Mouse (Mus musculus) G1E (cell line): ENCODE results near the gene Zfp423. TPM values are rescaled to one million over a fixed set of nuclear protein-coding genes. Genes with fewer than 3 reads are reported as not detected.

Experiments used
- ATAC-seq: 2 replicates; pipeline ENCODE4 v1.8.0; 2016; ENCODE audit warnings: mild to moderate bottlenecking; ENCODE audit not compliant: insufficient number of reproducible peaks, poor library complexity, low FRiP score, severe bottlenecking; ENCODE audit errors: extremely low read depth
- DNase-seq: peaks from one replicate; pipeline ENCODE4 v3.0.0; 2012; ENCODE audit warnings: low spot score
- H3K27me3 ChIP-seq: 2 replicates; pipeline ENCODE4 v1.6.1; 2012; ENCODE audit warnings: mild to moderate bottlenecking, low read length, inconsistent platforms; ENCODE audit not compliant: insufficient read depth
- H3K36me3 ChIP-seq: replicated peaks from 2 replicates; pipeline ENCODE3; 2012; ENCODE audit warnings: mild to moderate bottlenecking, inconsistent platforms
- H3K4me1 ChIP-seq: 2 replicates; pipeline ENCODE4 v1.6.1; 2012; ENCODE audit warnings: low read depth, low read length, inconsistent platforms, mixed read lengths; ENCODE audit not compliant: insufficient read depth
- H3K4me3 ChIP-seq: 2 replicates; pipeline ENCODE4 v1.5.1; 2012; ENCODE audit warnings: low read depth, mild to moderate bottlenecking, inconsistent platforms, low read length, moderate library complexity, mixed read lengths
- H3K9me3 ChIP-seq: replicated peaks from 2 replicates; pipeline ENCODE4 v1.6.1; 2012; ENCODE audit warnings: inconsistent platforms
- CTCF ChIP-seq: IDR thresholded peaks from 2 replicates; pipeline ENCODE4 v1.5.1; 2012; ENCODE audit warnings: low read depth, low read length, inconsistent platforms, mixed read lengths
- GATA1 ChIP-seq: IDR thresholded peaks from 2 replicates; pipeline ENCODE4 v1.6.1; 2012; ENCODE audit warnings: borderline replicate concordance, low read length, inconsistent platforms, mixed read lengths
- GATA2 ChIP-seq: IDR thresholded peaks from 2 replicates; pipeline ENCODE4 v1.6.1; 2012; ENCODE audit warnings: low read depth, low read length, inconsistent platforms, borderline replicate concordance
- POLR2AphosphoS5 ChIP-seq: IDR thresholded peaks from 2 replicates; pipeline ENCODE4 v1.6.1; 2012; ENCODE audit warnings: low read depth, low read length, inconsistent platforms; ENCODE audit not compliant: insufficient replicate concordance
- TAL1 ChIP-seq: conservative IDR thresholded peaks from 2 replicates; pipeline ENCODE4 v1.6.1; 2012; ENCODE audit warnings: low read depth, low read length, inconsistent platforms, mixed read lengths
- polyA plus RNA-seq: library from polyadenylated mRNA; stranded (reverse); fragments of >175 nt; gene quantifications from 2 replicates; pipeline ENCODE4 v1.2.3, GENCODE M21; 2012
- total RNA-seq, 2 experiments: library from RNA; stranded (forward) in 1 of 2; stranded (reverse) in 1 of 2; fragments of 200-1000 nt in 1 of 2; fragments of >200 nt in 1 of 2; fragmentation: Nextera tagmentation in 1 of 2; gene quantifications; 2 replicates each; pipeline ENCODE4 v1.2.3; 2014 to 2017

The Zfp423 gene
- total and polyA plus RNA-seq, 3 experiments, result not detected

DNA sequence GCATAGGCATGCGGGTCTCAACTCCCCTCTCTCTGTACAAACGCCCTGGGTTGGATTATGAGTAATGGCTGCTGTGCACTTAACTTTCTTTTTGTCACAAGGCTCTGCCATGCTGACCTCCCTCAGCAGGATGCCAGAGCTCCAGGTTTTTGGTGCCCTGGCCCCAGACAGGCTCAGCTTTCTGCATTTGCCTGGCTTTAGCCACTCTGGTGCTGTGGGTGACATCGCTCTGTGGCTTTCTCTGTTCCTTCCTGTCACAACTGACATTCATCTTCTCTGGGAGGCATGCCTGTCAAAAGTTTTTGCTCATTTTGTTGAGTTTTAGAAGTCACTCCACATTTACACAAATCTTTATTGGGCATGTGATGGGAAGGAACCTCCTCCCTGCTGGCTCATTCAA lies 277.3 kb downstream of the Zfp423 start:
- Histone ChIP-seq H3K36me3 (no peaks in the 10 kb centered on the region), H3K4me3 (no peak overlapping the region), H3K9me3 (peaks cover 91% of the 10 kb centered on the region), H3K27me3 (no peaks in the 10 kb centered on the region), H3K4me1 (no peaks in the 10 kb centered on the region)
- ATAC-seq, result no peak
- no peak for DNase-seq
- no peak for TF ChIP-seq TAL1
- TF ChIP-seq GATA2, result no peak
- no peak for TF ChIP-seq POLR2AphosphoS5
- no peak for TF ChIP-seq CTCF
- TF ChIP-seq GATA1, result no peak

DNA sequence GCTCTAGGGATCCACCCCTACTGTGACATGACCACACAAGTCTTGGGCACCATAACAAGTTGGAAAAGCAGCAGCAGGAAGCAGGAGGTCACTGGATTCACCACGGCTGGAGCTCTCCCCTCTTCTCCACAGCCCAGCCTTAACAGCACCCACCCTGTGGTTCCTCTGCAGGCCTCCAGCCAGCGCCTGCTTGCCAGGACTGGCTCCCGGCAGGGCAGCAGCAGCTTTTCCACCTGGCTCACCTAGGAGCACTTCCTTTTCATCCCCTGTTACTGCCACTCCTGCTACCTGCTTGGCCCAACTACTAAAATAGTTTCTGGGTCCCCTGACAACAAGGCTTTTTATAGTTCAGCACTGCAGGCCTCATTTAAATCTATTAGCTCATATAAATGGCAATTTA lies 279.4 kb downstream of the Zfp423 start:
- ATAC-seq (no peak), DNase-seq (no peak)
- TF ChIP-seq GATA1, result no peak
- no peak for TF ChIP-seq POLR2AphosphoS5
- no peak for TF ChIP-seq GATA2
- no peak for TF ChIP-seq CTCF
- TF ChIP-seq TAL1, result no peak
- no peak overlapping the region for H3K4me3 ChIP-seq
- H3K36me3 ChIP-seq, result no peaks in the 10 kb centered on the region
- H3K4me1 ChIP-seq, result no peaks in the 10 kb centered on the region
- H3K27me3 ChIP-seq, result no peaks in the 10 kb centered on the region
- H3K9me3 ChIP-seq, result peaks cover 88% of the 10 kb centered on the region

DNA sequence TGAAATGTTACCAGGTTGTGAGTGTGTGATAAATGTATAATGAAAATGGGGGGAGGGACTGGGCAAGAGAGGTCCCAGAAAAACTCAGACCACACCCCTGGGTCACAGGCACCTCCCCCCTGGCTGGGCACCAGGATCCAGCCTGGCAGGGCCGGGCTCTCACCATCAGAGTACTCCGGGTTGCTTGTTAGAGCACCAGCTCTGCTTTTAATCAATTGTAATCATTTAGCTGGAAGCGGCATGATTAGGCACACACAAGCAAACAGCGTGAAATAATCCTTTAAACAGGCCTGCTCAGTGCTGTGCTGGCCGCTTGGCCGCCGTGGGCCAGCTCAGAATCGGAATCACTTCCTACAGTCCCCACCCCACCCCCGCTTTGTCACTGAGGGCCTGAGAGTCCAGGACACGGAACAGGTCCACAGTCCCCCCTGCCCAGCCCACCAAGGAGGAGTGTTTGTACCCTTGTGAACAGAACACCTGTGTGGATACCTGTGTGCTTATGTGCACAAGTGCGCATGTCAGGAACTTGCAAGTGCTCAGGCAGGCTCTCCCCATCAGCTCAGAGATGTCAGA lies 279.9 kb downstream of the Zfp423 start:
- Histone ChIP-seq H3K4me3 (no peak overlapping the region), H3K36me3 (no peaks in the 10 kb centered on the region), H3K9me3 (peaks cover 88% of the 10 kb centered on the region), H3K4me1 (no peaks in the 10 kb centered on the region), H3K27me3 (no peaks in the 10 kb centered on the region)
- ATAC-seq (no peak), DNase-seq (no peak)
- TF ChIP-seq GATA2 (no peak), GATA1 (no peak), TAL1 (no peak), CTCF (no peak), POLR2AphosphoS5 (no peak)

DNA sequence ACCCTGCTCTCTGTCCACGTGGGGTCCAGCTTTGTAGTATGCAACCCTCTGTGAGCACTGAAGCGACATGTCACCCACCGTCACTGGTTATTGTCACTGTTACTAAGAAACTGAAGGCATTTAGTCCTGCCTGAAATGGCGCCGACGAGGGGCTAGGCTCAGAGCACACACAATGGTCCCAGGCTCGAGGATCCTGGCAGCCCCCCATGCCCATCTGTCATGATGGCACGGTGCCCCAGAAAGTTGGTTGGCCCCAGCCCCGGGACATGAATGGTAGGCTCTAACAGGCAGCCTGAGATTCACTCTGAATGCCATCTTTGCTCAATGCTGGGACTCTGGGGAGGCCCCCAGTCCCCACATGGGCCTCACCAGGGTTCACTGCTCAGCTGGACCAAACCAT lies 284.0 kb downstream of the Zfp423 start:
- ATAC-seq, result no peak
- TF ChIP-seq CTCF (no peak), GATA1 (no peak), TAL1 (no peak), GATA2 (no peak), POLR2AphosphoS5 (no peak)
- Histone ChIP-seq H3K27me3 (no peaks in the 10 kb centered on the region), H3K4me3 (no peak overlapping the region), H3K4me1 (no peaks in the 10 kb centered on the region), H3K9me3 (peaks cover 83% of the 10 kb centered on the region), H3K36me3 (no peaks in the 10 kb centered on the region)
- DNase-seq, result no peak

DNA sequence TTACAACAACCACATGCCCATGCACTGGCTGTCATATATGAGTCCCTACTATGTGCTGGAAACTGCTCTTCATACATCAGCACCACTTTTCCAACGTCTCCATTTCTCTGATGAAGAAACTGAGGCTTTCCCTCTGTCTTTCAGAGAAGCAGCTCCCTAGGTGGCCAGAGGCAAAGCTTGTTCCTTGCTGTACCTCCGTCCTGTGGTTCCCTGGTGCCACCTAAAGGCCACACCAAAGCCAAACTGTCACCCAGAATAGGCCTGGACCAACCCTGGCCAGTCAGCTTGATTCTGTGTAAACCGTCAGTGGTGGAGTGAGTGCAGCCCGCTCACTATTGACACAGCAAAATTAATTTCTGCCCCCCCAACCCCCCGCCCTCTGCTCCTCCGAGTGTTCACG lies 285.2 kb downstream of the Zfp423 start:
- TF ChIP-seq GATA2 (no peak), GATA1 (no peak), POLR2AphosphoS5 (no peak), CTCF (no peak), TAL1 (no peak)
- Histone ChIP-seq H3K9me3 (peaks cover 85% of the 10 kb centered on the region), H3K27me3 (no peaks in the 10 kb centered on the region)

DNA sequence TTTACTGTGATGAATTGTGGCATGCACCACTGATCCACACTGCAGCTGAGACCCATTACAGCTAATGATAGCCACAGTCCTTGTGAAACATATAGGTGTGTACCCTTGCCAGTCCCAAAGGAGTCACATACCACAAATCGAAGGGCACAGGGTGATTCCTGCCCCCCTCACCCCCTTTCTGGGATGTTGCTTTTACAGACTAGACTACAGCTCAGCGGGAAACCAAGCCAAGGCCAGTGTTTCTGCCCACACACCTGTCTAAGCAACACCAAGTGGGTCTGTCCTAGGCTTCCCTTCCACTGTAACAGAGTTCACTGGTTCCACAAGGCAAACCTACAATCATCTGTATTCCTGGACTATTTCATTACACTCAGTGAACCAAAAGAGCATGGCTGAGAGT lies 287.2 kb downstream of the Zfp423 start:
- no peaks in the 10 kb centered on the region for H3K4me1 ChIP-seq
- ATAC-seq, result no peak

More for the DNA sequence above, 285.2 kb downstream of the Zfp423 start:
- no peaks in the 10 kb centered on the region for H3K36me3 ChIP-seq
- no peaks in the 10 kb centered on the region for H3K4me1 ChIP-seq
- DNase-seq (no peak), ATAC-seq (no peak)
- no peak overlapping the region for H3K4me3 ChIP-seq

More for the DNA sequence above, 287.2 kb downstream of the Zfp423 start:
- TF ChIP-seq CTCF, result no peak
- no peak for TF ChIP-seq GATA1
- no peak for TF ChIP-seq TAL1
- TF ChIP-seq GATA2, result no peak
- TF ChIP-seq POLR2AphosphoS5, result no peak
- no peak for DNase-seq
- Histone ChIP-seq H3K9me3 (peaks cover 88% of the 10 kb centered on the region), H3K27me3 (no peaks in the 10 kb centered on the region), H3K36me3 (no peaks in the 10 kb centered on the region), H3K4me3 (no peak overlapping the region)
